Mouse (Mus musculus) adipocyte (in vitro differentiated cells): ENCODE results near the gene Gm9774.
A peak's percentile ranks its signal among the peaks of the same experiment; 100 is the strongest.

ENCODE experiments used
- DNase-seq: peaks from one replicate; pipeline ENCODE4 v3.0.0-alpha.2; 2016; ENCODE audit warnings: low spot score

Gm9774 gene

GRCm38 (mm10) chr3:92429323-92429722 lies at the start of gene Gm9774:
Gm9774 (minus strand) TSS chr3:92429423.
- DNase-seq: no peak

- no peak for DNase-seq
Observed at GRCm38 (mm10) chr3:92470111-92470510, 40.9 kb upstream of the Gm9774 start.

GRCm38 (mm10) chr3:92467424-92467823 lies 38.2 kb upstream of the Gm9774 start:
- peak; percentile 57 for DNase-seq

- peak; percentile 58 for DNase-seq
Observed at GRCm38 (mm10) chr3:92466576-92466975, 37.4 kb upstream of the Gm9774 start.

- no peak for DNase-seq
Observed at GRCm38 (mm10) chr3:92458620-92459019, 29.4 kb upstream of the Gm9774 start, which contains the start of gene Sprr3. Sprr3 (minus strand) TSS chr3:92458720.

- no peak for DNase-seq
Observed at GRCm38 (mm10) chr3:92455151-92455550, 25.9 kb upstream of the Gm9774 start.

GRCm38 (mm10) chr3:92440177-92440576 lies 11.0 kb upstream of the Gm9774 start:
- DNase-seq: no peak

GRCm38 (mm10) chr3:92438689-92439088 lies 9.5 kb upstream of the Gm9774 start, which contains the start of gene Sprr1b:
Sprr1b (minus strand) TSS chr3:92438789.
- no peak for DNase-seq

- no peak for DNase-seq
Observed at GRCm38 (mm10) chr3:92432282-92432681, 3.1 kb upstream of the Gm9774 start, which contains the start of gene Sprr2k. Sprr2k (plus strand) TSS chr3:92432582.

- no peak for DNase-seq
Observed at GRCm38 (mm10) chr3:92417782-92418181, 11.4 kb downstream of the Gm9774 start, which contains the start of gene Sprr2j-ps. Sprr2j-ps (plus strand) TSS chr3:92418082.

- no peak for DNase-seq
Observed at GRCm38 (mm10) chr3:92407691-92408090, 21.5 kb downstream of the Gm9774 start, which contains the start of gene Sprr2i. Sprr2i (plus strand) TSS chr3:92407991.

GRCm38 (mm10) chr3:92394301-92394700 lies 34.9 kb downstream of the Gm9774 start:
- peak; percentile 62 for DNase-seq

GRCm38 (mm10) chr3:92385385-92385784 lies 43.8 kb downstream of the Gm9774 start, which contains the start of gene Sprr2h:
Sprr2h (plus strand) TSS chr3:92385685.
- no peak for DNase-seq
